Mouse (Mus musculus) inflammation-experienced regulatory T-cells, adult 16 weeks (primary cell): ENCODE data around the gene Yeats4. TPM values are rescaled to one million over a fixed set of nuclear protein-coding genes. Genes with fewer than 3 reads are reported as not detected.

ENCODE experiments used
- polyA plus RNA-seq: library from polyadenylated mRNA; unstranded; fragments of 100-300 nt; shearing (Covaris generic); gene quantifications from one replicate; pipeline ENCODE4 v1.2.1, GENCODE M21; 2017

The Yeats4 gene
- polyA plus RNA-seq: 53.9 TPM

GRCm38 (mm10) chr10:117224102-117224990 lies at the start of gene Yeats4:
TSS of gene Yeats4 (minus strand) at chr10:117224507.

GRCm38 (mm10) chr10:117238603-117239002 lies 14.3 kb upstream of the Yeats4 start, which contains the start of gene 9530003J23Rik:
TSS of gene 9530003J23Rik (minus strand) at chr10:117238703.

Other genes starting within 250 kb of the Yeats4 start
- not detected for gene Best3, start 238.2 kb downstream of the Yeats4 start, polyA plus RNA-seq
- not detected for gene Lrrc10, start 179.2 kb downstream of the Yeats4 start, polyA plus RNA-seq
- gene Cct2, start 160.7 kb downstream of the Yeats4 start, polyA plus RNA-seq: 192 TPM
- gene Frs2, start 76.0 kb downstream of the Yeats4 start, polyA plus RNA-seq: 33.4 TPM
- gene 9530003J23Rik, start 14.2 kb upstream of the Yeats4 start, polyA plus RNA-seq: 0.26 TPM
- gene Lyz2, start 57.8 kb upstream of the Yeats4 start, polyA plus RNA-seq: 18.1 TPM
- gene Lyz1, start 68.4 kb upstream of the Yeats4 start, polyA plus RNA-seq: not detected
- 157 TPM for gene Cpsf6, start 155.5 kb upstream of the Yeats4 start, polyA plus RNA-seq